Mouse (Mus musculus) right cerebral cortex, postnatal 25 days (tissue): ENCODE measurements around the gene Ttc13.
A peak's percentile ranks its signal among the peaks of the same experiment; 100 is the strongest.

Experiments
- DNase-seq: peaks from one replicate; pipeline ENCODE4 v3.0.0; 2022

Gene Ttc13

GRCm38 (mm10) chr8:124702183-124702582 is 19.6 kb downstream of the Ttc13 start:
- no peak for DNase-seq

- DNase-seq = no peak
These were observed 20.8 kb downstream of the Ttc13 start for GRCm38 (mm10) chr8:124701023-124701422.

- DNase-seq = no peak
These were observed 21.5 kb downstream of the Ttc13 start for GRCm38 (mm10) chr8:124700271-124700670.

GRCm38 (mm10) chr8:124695424-124696100 is 26.2 kb downstream of the Ttc13 start:
- no peak for DNase-seq

GRCm38 (mm10) chr8:124691706-124692105 is 30.1 kb downstream of the Ttc13 start:
- DNase-seq = no peak

- DNase-seq = no peak
These were observed 32.9 kb downstream of the Ttc13 start for GRCm38 (mm10) chr8:124688899-124689298.

GRCm38 (mm10) chr8:124682218-124682617 is 39.6 kb downstream of the Ttc13 start:
- DNase-seq = no peak

GRCm38 (mm10) chr8:124681792-124682157 is 40.0 kb downstream of the Ttc13 start:
- no peak for DNase-seq

- DNase-seq = no peak
These were observed 40.5 kb downstream of the Ttc13 start for GRCm38 (mm10) chr8:124681077-124681791.

GRCm38 (mm10) chr8:124678246-124678645 is 43.5 kb downstream of the Ttc13 start:
- DNase-seq = no peak

- peak; percentile 84 for DNase-seq
These were observed 44.3 kb downstream of the Ttc13 start for GRCm38 (mm10) chr8:124677486-124677885.

GRCm38 (mm10) chr8:124677078-124677477 is 44.7 kb downstream of the Ttc13 start:
- DNase-seq = peak; percentile 35

- DNase-seq = no peak
These were observed 45.1 kb downstream of the Ttc13 start for GRCm38 (mm10) chr8:124676661-124677060.

- no peak for DNase-seq
These were observed 49.4 kb downstream of the Ttc13 start for GRCm38 (mm10) chr8:124672345-124672744.

GRCm38 (mm10) chr8:124668798-124669197 is 53.0 kb downstream of the Ttc13 start:
- DNase-seq = no peak

- no peak for DNase-seq
These were observed 57.4 kb downstream of the Ttc13 start for GRCm38 (mm10) chr8:124664414-124664813.

- no peak for DNase-seq
These were observed 57.9 kb downstream of the Ttc13 start for GRCm38 (mm10) chr8:124663874-124664230.

- peak; percentile 82 for DNase-seq
These were observed 58.5 kb downstream of the Ttc13 start, which contains the start of gene 2310022B05Rik for GRCm38 (mm10) chr8:124663112-124663873. TSS of gene 2310022B05Rik (minus strand) at chr8:124663369.

- DNase-seq = no peak
These were observed 59.2 kb downstream of the Ttc13 start for GRCm38 (mm10) chr8:124662446-124663111.

GRCm38 (mm10) chr8:124661781-124662180 is 60.0 kb downstream of the Ttc13 start:
- DNase-seq = peak; percentile 65

- no peak for DNase-seq
These were observed 63.4 kb downstream of the Ttc13 start for GRCm38 (mm10) chr8:124658415-124658814.

- no peak for DNase-seq
These were observed 63.8 kb downstream of the Ttc13 start for GRCm38 (mm10) chr8:124657961-124658360.
